Mouse (Mus musculus): ENCODE results near the gene Impdh1.
"Not testable (repeated sequence)": the region's sequence is repeated elsewhere in the genome, so short reads cannot be mapped to it uniquely, and the experiment has no call there.

Impdh1 gene

DNA sequence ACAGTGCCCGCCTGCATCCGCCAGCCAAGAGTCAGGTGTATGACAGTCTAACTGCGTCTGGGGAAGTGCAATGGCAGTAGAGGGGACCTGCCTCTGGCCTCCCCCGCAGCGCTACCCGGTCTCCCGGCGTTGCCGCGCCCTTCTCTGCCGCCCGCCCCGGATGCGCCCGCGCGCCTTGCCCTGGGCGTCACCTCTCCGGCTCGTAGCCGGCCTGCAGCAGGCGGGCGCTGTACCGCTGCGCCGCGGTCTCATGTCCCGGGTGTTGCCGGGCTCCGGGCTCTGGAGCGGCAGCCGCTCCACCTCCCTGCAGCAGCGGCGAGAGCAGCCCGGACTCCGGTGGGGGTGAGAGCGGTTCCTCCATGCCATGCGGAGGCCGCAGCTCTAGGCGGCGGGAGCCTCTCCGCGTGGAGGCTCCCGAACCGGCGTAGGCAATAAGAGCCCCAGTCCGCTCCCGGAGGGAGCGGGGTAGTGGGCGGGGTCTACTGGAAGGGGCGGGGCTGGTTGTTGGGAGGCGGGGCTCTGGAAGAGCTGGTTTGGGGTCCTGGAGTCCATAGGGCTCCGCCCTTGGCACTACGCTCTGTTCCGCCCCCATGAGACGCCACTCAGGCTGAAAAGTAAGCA, at the start of gene Impdh1:
Gene Impdh1, minus strand, starts transcription at position 484 of the 621 bp plus-strand sequence.
- DNase-seq (ENCODE audit: low read depth) = peak; percentile 43

DNA sequence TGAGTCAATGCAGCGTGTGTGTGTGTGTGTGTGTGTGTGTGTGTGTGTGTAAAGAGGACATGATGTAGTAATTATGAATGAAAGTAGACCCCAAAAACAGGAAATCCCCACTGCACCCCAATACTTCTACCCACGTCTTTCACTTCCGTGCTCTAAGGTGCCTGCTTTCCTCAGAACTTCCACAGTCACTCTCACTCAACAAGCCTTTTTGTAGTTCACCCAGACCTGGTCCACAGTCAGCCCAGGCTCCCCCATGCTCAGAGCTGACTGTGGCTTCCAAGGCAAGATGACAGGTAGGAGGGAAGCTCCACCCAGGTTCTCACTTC, 48.3 kb upstream of the Impdh1 start:
- DNase-seq (ENCODE audit: low read depth) = no peak

DNA sequence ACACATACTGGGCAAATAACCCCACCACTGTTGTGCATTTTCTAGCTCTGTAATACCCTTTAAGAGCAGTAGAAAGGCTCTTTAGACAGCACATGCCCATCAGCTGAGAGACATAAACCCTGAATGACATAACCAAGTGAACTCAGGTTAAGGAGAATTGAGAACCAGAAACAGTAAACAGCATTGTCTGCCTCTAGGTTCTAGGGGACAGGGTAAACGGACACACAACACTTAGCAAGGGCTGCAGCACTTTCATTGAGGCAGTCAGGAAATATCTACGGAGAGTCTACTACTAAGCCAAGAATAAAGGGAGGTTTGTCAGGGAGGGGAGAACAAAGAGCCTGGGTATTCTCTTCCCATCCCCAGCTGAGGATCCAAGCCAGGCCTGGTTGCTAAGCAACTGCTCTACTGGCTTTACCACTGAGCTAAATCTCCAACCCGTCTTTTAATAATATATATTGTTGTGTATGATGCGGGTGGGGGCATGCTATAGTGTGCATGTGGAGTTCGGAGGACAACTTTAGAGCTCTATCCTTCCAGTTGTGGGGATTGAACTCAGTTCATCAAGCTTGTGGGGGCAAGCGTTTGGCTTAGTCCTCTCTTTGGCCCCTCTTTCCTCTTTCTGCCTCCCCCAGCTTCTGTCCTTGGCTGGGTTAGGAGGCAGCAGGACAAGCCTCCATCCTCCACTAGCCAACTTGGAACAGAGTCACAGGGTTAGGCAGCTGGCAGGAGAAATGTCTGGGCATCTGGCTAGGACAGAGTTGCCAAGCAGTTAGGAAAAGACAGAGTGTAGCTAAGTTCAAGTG, 47.7 kb upstream of the Impdh1 start:
- no peak for DNase-seq (ENCODE audit: low read depth)

DNA sequence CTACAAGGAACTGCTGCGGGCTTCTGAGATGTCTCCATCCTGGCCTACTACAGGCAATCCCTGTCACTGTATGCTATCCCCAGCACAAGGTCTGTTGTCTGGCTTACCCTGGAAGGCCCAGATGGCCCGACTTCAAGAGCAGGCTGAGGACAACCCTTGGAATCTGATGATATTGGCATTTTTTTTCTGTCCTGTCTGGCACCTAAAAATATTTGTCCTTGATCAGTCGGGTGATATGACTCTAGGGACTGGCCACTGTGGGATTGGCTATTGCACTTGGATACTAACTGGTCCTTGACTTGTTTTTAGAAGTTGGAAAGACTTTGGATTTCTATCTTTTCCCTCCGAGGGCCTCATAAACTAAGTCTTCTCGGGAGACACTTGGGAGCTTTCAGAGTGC, 45.7 kb upstream of the Impdh1 start:
- DNase-seq (ENCODE audit: low read depth) = no peak

DNA sequence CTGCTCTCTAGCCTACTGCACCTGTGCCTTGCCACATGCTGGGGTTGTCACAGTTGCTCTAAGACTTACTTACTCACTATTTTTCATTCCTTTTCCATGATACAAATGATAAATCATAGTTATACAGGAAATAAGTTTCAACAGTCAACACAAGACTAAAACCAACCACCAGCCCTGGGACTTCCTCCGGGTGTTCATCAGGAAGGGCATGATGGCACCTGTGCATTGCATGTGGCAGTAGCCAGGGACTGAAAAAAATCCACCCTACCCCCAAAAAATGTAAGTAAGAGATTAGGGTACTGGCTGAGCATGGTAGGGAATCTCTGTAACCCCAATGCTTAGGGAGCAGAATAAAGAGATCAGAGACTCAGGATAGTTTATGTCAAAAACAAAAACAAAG, 43.3 kb upstream of the Impdh1 start:
- DNase-seq (ENCODE audit: low read depth) = no peak

DNA sequence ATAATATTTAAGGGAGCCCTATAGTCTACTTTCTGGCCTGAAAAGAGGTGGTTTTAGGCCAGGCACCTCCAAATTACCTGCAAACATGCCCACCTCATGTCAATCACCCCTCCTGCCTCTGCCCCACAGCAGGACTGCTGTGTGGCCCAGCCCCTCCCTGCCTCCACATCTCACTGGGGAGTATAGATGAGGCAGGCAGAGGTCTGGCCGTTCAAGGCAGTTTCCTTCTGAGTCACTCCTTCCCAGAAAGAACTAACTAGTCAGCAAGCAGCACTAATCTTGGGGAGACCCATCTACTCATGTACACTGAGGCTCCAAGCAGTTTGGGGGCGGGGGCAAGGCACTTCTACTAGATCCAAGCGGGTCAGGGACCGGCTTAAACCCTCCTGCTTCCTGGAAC, 30.9 kb upstream of the Impdh1 start:
- DNase-seq (ENCODE audit: low read depth) = no peak

DNA sequence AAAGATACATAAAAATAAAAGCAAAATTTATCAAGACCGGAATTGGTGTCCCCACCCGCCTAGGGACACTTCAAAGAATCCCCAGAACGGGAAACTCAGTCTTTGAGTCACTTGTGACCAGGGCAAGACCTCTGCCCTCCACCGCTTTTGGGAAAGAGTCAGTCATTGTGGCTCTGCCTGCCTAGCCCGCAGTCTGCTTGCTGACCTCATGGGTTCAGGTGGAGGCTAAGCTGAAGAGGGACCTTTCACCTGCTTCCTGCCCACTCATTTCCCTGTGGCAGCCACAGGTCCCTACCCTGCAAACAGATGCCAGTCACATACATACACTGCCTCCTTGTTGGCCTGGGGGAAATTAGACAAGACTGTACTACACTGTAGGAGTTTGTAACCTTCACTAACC, 30.4 kb upstream of the Impdh1 start:
- no peak for DNase-seq (ENCODE audit: low read depth)

DNA sequence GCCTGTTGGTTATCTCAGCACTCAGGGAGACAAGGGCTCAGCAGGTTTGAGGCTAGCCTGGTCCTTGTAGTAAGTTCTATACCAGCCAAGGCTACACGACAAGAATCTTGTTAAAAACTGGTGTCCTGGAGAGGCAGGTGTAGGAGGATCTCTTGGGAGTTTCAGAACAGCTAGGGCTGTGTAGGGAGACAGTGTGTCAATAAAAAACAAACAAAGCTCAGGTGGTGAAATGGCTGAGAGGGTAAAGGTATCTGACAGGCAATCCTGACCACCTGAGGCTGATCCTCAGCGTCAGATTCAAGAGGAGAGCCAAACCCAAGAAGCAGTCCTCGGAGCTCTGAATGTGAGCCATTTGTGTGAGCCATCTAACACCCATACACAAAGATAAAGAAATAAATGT, 30.0 kb upstream of the Impdh1 start:
- DNase-seq (ENCODE audit: low read depth) = no peak

DNA sequence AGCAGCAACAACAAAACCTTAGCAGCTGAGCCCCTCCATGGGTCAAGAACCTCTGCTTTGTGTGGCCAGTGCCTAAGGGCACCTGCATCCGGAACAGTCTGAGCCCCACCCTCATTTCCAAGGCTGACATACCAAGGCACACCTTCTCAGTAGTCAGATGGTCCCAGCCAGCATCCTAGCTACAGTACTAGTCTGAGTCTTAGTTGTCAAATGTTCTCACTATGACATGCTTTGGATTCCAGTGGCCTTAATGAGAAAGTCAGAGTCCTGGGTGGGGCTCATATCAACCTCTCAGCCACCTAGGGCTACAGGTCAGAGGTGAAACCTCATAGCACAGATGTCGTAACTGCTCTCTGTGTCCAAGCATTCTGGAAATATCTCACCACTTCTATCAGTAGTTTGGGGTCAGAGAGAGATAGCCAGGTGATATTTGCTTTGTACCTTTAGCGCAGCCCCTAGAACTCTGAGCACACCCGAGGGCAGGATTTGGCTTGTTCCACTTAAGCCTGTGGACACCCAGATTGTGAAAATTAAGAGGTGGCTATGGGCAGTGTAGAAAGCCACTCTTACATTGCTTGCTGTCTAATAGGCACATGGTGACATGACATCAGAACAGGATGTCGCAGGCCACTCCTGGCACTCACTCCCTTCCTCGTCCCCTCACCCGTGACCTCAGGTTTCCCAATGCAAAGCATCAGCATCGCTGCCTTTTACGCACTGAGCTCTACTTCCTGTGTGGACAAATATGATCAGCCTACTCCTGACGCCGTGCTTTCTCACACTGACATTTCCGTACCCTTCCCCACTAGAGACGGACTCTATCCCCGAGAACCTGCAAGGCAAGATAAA, 29.3 kb upstream of the Impdh1 start:
- no peak for DNase-seq (ENCODE audit: low read depth)

DNA sequence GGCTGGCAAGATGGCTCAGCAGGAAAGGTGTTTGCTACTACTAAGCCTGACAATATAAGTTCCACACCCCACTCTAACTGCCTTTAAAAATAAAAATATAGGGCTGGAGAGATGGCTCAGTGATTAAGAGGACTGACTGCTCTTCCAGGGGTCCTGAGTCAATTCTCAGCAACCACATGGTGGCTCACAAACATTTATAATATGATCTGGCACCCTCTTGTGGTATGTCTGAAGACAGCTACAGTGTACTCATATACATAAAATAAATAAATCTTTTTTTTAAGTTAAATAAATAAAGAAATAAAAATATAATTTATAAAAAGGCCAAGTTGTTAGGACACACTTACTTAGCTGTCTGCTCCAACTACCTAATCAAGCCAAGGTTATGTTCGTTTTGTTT, 26.1 kb upstream of the Impdh1 start:
- DNase-seq (ENCODE audit: low read depth) = no peak

DNA sequence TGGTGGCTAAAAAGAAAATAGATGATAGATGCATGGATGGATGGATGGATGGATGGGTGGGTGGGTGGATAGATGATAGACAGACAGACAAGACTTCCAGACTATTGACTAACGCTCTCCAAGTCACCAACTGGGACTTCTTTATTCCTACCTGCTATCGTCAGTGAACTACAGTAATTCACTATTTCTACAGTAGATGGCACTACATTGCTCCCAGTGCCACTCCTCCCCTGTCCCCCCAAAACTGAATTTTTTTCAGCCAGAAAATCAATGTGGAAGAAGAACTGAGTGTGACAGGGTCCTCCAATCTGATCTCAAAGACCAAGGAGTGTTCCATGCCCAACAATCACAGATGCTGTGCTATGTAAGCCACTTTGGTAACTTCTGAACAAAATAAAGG, 25.5 kb upstream of the Impdh1 start:
- DNase-seq (ENCODE audit: low read depth) = no peak

DNA sequence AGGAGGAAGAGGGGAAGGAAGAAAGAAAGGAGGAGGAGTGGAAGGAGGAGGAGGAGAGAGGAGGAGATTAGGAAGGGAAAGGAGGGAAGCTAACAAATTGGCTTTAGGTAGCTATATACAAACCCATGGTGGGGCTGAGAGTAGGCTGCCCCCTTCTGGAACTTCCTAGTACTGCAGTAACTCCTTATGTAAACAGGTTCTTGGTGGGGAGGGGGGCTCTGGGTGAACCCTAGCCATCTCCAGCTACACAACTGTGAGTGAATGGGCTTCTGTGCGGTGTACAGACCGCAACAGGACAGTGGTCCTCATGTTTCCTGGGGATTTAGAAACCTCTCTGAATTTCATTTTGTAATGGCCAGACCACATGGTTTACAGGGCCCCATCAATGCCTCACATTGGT, 24.6 kb upstream of the Impdh1 start:
- peak; percentile 44 for DNase-seq (ENCODE audit: low read depth)

DNA sequence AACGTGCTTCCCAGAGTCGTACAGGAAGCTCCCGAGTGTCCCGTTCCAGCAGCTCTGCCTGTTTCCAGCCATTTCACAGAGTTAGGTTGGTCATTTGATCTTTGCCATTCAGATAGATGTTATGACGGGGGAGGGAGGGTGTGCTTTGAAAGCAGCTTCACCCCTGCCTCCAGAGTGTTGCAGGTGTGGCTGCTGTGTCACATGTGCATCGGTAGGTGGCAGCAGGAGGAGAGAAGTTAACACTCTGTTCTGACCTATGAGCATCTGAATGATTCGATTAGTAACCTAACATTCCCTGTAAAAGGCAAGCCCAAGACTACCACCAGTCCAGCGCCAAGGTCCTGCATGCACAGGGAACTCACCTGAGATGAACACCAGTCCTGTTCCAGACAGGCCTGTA, 18.1 kb upstream of the Impdh1 start:
- DNase-seq (ENCODE audit: low read depth) = no peak

DNA sequence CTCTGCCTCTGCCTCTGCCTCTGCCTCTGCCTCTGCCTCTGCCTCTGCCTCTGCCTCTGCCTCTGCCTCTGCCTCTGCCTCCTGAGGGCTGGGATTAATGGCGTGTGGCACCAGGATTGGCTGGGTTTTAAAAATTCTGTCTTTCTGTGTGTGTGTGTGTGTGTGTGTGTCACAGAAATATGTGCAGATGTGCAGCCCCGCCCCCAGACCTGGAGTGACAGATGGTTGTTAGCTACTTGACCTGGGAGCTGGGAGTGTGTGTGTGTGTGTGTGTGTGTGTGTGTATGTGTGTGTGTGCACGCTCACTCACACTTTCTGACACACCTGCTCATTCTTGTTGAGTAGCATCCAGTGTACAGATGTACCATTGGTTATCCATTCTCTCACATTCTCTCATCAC, 17.5 kb upstream of the Impdh1 start:
- DNase-seq (ENCODE audit: low read depth) = no peak

DNA sequence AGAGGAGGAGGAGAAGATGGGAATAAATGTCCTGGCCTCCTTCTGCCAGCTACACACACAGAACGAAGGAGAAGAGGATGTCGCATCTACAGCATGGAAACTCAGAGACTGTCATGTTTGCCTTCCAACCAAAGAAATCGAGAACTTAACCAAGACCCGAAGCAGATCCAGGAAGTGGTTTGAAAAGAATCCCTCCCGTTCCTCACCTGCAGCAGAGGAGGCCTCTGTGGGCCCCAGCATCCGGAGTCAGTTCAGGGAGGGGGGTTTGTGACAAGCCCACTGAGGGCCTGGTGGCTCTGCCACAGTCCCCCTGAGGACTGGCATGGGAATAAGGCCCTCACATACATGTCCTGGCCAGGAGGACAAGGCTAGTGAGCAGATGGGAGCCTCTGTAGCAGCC, 16.2 kb upstream of the Impdh1 start:
- no peak for DNase-seq (ENCODE audit: low read depth)

DNA sequence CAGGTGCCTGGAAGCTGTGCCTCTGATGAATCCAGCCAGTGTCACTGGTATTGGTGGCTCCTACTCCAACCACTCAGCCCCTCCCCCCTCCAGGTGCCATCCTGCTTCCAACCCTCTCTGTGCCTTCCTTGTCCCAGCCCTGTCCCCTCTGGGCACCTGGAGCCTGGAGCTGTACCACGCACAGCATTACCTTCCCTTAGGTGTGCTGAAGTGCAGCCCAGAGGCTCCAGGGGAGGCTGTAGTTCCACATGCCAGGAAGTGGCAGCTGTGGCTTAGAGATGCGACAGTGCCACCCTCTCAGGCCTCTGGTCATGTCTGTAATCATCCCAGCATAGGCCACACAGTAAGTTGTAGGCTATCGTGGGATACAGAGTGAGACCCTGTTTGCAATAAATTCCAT, 15.6 kb upstream of the Impdh1 start:
- DNase-seq (ENCODE audit: low read depth) = no peak

DNA sequence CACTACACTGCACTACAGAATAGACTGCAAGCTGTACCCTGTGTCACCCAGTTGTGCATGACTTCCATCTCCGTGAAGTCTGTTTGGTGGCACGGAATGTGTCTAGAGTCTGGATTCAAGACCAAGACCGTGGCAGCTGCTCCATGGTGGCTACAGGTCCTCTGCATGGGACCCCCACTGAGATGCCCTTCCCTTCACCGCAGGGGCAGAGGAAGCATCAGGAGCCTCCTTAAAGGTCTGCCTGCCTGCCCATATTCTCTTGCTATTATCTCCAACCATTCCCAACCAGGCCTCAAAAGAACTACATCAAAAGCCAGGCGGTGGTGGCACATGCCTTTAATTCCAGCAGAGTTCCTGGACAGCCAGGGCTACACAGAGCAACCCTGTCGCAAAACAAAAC, 14.2 kb upstream of the Impdh1 start:
- no peak for DNase-seq (ENCODE audit: low read depth)

DNA sequence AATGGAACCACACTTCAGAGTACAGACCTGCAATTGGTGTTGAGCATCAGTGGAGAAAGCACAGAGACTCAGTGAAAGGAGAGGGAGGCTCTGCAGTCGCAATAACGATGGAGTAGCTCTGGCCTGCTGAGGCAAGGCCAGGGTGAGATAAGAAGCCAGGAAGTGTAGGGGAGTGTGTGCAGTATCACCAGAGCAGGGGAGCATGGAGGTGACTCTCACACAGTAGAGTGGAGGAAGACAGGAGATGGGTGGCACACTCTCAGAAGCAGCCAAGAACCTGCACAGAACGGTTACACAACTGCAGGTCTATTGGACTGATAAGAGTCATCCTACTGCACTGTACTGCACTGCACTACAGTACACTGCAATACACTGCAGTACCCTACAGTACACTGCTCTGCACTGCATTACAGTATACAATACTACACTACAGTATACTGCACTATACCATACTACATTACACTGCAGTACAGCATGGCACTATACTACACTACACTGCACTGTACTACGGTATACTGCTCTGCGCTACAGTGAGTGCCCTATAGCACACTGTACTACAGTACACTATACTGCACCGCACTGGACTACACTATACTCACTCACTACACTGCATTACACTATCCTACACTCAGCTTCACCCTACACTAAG, 13.2 kb upstream of the Impdh1 start:
- no peak for DNase-seq (ENCODE audit: low read depth)

DNA sequence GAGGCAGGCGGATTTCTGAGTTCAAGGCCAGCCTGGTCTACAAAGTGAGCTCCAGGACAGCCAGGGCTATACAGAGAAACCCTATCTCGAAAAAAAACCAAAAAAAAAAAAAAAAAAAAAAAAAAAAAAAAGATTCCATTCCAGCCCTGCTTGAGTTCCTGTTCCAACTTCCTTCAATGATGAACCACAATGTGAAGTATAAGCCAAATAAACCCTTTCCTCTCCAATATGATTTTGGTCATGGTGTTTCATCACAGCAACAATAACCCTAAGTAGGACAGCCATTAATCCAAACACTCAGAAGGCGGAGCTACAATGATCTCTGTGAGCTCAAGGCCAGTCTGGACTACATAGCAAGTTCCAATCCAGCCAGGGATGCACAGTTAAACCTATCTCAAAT, 1.6 kb upstream of the Impdh1 start:
- DNase-seq (ENCODE audit: low read depth) = not testable (repeated sequence)

DNA sequence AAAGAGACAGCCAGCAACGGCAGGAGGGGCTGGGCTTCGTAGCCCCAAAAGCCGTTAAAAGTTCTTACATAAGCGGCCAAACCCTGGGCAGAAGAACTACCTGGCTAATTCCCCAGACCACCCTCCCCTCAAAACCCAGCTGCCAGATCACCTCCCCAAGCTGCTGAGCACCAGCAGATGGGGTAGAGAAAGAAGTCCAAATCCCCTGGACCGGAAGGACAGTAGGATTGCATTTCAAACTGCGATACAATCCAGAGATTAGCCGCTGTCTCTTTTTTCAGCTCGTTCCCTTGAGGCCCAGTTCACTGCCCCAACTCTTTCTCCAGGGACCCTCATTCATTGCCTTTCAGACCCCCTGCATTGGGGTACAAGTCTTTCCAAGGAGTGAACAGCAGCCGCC, 983 bp downstream of the Impdh1 start:
- no peak for DNase-seq (ENCODE audit: low read depth)

DNA sequence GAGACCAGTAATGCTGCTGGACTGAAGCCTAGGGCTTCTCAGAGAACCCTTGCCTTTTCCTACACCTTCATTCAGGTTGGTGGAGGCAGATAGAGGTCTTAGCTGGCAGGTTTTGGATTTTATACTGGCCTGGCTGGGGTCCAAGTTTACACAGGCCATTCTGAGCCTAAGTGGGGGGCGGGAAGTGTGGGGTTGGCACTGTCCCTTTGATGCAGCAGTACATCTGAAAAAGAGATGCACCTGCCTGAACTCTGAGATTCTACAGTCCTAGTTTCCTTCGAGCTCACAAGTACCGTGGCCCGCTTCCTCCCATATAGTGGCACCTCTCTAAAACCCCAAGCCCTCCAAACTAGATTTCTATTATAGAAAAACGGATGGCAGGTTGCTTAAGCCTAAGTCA, 1.4 kb downstream of the Impdh1 start:
- DNase-seq (ENCODE audit: low read depth) = no peak

DNA sequence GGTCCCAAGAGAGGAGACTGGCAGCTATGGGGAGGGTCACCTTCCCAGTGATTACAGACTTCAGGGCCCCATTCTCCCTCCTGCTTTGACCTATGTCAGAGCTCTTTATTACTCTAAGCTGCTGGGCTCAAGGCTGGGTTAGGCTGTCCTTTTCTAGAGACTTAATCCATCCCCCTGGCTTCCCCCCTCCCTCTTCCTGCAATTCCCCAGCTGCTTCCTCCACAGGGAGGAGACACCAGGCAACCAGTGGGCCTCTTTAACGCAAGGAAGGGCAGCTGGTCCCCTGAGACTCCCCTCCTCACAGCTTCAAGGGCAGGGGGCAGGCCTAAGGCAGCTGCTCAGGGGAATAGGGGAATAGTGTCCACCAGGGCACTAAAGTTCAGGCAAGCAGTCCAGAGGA, 1.9 kb downstream of the Impdh1 start:
- DNase-seq (ENCODE audit: low read depth) = no peak

DNA sequence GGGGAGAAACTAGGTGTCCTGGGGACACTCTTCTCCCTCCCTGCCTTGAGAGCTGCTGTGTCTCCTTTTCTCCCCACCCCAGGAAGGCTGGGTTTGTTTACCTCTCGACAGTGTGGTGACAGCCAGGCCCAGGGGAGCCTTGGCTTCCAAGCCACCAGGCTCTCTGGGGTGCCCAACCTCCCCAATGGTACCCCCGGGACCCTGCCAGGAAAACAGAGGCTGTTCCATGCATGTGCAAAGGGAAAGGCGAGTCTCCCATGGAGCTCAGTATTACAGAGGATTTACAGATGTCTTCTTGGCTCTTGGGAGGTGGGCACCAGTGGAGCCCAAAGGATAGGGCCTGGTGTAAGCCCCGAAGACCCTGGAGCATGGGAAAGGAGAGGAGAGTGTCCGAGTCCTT, 2.7 kb downstream of the Impdh1 start:
- DNase-seq (ENCODE audit: low read depth) = no peak

Data from c-Kit-positive CD71-positive TER-119-negative erythroid progenitor cells, embryonic 14.5 days (primary cell).